Mouse (Mus musculus) inflammation-experienced regulatory T-cells, adult 6 months (primary cell): ENCODE measurements at regions not wholly inside any gene's neighbourhood (a gene's known extent, or its start where the extent isn't known, plus 50 kb on each side); places are given as distances from the start of the nearest gene placed in this dataset.

Experiments used
- ATAC-seq: one replicate; pipeline ENCODE4 v1.8.0; 2017

- ATAC-seq = no peak
Observed at GRCm38 (mm10) chr15:94049638-94050273, 415.5 kb downstream of the Adamts20 start.

DNA sequence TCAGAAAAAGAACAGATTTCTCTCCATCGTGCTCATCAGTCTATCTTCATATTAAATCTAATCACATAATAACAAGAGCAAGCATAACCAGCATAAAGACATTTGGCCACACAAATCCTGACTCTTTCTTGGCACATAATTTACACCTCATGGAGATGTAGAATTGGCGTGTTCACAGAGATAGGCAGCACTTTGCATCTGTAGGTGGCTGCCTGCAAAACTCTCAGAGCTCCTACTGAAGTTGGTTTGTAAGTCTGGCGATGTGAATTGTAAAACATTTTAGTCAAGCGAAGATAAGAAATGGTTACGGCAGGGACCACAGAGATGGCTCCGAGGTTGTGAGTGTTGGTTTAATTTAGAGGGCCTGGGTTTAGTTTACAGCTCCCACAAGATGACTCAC, 419.0 kb downstream of the Adamts20 start:
- ATAC-seq = no peak

DNA sequence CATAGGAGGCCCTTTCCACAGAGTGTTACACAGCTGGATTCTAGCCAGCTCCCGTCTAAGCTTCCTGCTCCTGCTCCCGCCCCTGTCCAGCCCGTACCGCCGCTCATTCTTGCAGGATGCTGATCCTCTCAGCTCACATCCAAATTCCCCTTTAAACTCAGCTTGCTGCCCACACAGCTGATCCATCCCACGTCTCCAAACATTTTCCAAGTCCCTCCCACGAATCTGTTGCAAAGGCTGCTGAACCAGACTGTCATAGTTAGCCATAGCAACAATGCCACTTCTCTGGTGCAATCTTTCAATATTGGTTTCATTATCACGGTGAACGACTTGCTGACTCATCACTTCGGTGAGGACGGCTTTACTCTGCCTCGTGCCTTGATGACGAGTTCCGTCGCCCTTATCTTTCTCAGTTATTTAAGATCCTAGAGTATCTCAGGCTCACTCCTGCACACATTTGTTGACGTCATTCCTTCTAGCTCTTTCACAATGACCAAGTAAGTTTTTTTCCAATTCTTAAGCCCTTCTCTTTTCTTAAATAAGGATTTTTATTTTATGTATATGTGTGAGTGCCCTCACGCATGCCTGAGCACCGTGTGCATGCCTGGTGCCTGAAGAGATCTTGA, 420.0 kb downstream of the Adamts20 start:
- no peak for ATAC-seq

- ATAC-seq = no peak
Observed at GRCm38 (mm10) chr15:94032957-94033356, 432.3 kb downstream of the Adamts20 start.

GRCm38 (mm10) chr15:94025996-94026696, 430.5 kb upstream of the Prickle1 start:
- no peak for ATAC-seq

- ATAC-seq = no peak
Observed at GRCm38 (mm10) chr15:94025239-94025971, 429.7 kb upstream of the Prickle1 start.

GRCm38 (mm10) chr15:94024806-94025205, 429.1 kb upstream of the Prickle1 start:
- no peak for ATAC-seq

DNA sequence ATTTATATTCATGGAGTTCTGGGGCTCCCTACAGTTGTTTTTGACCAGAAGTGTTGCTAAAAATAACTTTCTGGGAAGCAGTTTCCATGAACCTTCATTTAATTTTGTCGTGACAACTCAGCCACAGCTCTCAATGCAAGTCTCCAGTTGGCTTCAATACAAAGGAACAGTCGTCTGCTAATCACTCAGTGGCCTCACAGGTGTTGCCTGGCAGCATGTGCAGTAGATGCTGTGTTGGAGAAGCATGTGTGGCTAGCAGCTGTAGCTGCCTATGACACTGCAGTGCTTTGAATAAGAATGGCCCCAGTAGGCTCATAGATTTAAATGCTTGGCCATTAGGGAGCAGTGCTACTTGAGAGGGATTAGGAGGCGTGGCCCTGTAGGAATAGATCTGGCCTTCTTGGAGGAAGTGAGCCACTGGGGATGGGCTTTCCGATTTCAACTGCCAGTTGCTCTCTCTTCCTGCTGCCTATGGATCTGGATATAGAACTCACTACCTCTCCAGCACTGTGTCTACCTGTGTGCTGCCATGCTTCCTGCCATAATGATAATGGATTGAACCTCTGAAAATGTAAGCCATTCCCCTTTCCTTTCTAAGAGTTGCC, 428.5 kb upstream of the Prickle1 start:
- ATAC-seq = no peak

GRCm38 (mm10) chr15:94023501-94023900, 427.8 kb upstream of the Prickle1 start:
- ATAC-seq = no peak

DNA sequence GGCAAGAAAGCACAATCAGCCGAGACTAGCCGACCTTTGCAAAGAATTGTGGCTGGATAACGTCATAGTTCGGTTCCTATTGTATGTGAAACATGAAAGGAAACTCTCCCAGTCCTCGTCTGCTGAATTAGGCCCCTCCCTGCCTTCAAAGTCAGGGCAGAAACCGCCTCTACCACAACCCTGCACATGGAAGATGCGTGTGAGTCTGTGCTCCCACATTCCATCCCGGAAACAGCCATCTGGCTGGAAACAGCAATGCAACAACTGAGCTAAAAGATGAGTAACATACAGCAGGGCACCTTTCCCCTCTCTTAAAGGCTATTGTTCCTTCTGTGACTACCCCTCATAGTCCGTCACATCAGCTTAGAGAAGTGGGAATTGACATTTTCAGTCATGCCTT, 422.1 kb upstream of the Prickle1 start:
- no peak for ATAC-seq

DNA sequence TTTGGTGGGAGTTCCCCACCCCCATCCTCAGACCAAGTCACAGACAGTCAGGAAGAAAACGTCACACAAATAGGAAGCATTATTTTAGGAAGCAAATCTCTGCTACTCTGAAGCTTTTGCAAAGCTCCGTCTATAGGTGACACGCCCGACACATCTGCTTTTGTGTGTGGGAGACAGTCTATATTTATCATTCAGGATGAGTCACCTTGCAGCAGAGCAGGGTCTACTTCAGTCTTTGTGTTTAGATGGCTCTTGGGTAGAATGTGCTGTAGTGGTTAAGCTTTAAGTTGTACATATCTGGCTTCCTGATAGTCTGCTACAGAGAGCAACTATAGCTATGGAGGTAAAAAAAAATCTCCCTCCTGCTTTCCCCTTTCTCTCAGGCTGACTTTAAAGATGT, 415.8 kb upstream of the Prickle1 start:
- no peak for ATAC-seq

GRCm38 (mm10) chr15:94006082-94006481, 410.4 kb upstream of the Prickle1 start:
- ATAC-seq = no peak

GRCm38 (mm10) chr15:94004911-94005310, 409.2 kb upstream of the Prickle1 start:
- ATAC-seq = no peak

GRCm38 (mm10) chr15:94003145-94003544, 407.5 kb upstream of the Prickle1 start:
- no peak for ATAC-seq

DNA sequence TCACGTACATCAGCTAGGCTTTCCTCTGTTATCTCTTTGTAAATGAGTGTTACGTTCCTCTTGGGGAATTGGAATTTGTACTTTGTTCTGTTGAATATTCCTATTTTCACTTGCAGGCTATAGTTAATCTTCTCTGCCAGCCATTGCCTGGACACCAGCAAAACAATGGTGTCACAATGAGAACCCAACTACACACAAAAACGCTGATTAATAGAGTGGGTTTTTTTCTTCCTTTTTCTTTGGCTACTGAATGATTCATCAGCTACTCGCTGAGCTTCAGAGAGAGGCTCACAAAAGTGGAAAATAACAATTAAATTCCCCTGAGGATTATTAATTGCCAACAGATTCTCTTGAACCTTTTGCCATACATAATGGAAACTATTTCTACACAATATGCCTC, 398.9 kb upstream of the Prickle1 start:
- ATAC-seq = no peak

DNA sequence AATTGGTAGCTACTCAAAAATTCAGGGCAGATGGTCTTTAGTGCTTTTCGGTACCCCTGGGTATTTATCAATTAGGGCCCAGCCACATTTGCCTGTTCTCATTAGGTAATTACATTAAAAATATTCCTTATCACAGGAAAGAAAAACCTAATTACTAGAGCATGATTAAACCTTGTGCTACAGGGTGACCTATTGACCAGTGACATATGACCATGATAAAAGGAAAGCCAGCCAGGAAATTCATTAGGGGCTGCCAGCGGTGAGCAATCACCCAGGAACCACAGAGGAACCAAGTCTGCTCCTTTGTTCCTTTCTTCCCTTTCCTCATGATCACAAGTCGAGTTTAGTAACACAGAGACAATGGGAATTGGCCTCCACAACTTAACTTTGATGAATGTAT, 394.4 kb upstream of the Prickle1 start:
- ATAC-seq = no peak

DNA sequence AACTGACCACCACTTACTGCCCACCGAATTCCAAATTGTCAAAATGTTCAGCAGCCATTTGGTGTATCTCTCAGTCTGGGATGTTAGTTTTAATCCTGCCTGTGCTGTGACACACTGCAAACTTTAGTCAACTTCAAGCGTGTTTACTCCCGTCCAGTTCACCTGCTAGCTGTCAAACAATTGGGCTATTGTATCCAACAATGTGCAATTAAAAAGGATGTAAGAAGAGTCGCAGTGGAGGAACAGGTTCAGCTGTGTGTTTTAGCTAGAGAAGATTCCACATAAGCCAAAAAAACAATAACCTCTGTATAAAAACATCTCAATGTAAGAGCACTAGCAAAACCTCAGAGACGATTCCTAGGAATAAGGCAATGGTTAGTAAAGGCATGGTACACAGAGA, 392.7 kb upstream of the Prickle1 start:
- no peak for ATAC-seq

DNA sequence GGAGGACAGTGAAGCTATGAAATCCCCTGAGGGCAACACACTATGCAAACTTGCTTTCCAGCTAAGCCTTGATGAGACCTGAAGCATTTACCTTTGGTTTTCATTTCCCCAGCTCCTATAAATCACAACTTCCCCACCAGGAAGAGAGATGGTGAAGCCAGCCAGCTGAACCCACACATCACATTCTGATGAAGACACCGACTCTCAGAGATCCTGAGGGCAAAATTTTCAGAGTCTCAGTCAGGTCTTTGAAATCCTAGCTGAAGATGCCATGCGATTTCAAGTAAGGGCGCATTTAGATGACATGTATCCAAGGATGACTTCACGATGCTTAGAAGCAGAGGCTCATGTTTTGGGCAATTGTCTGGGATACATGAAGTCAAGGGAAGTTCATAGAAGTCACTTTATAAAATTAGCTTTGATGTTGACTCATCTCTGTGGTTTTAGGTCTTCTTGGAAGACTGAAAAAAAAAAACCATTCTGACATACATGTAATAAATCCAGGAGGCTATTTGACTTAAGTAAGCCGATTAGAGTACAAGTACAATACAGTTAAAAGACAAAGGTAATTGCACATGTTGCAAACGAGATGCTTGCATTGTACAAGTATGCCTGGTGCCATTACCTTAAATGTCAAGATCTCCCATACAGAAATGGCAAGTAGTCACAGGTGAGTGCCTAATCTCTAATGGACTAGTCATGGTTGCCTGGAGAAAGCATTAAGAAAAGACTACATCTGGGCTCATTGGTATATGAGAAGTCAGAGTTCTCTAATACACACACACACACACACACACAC, 391.1 kb upstream of the Prickle1 start:
- no peak for ATAC-seq

GRCm38 (mm10) chr15:93982091-93982490, 386.4 kb upstream of the Prickle1 start:
- ATAC-seq = no peak

GRCm38 (mm10) chr15:93977494-93977893, 381.8 kb upstream of the Prickle1 start:
- no peak for ATAC-seq

GRCm38 (mm10) chr15:93974727-93975126, 379.0 kb upstream of the Prickle1 start:
- no peak for ATAC-seq

- ATAC-seq = no peak
Observed at GRCm38 (mm10) chr15:93972979-93973378, 377.3 kb upstream of the Prickle1 start.
